Mouse (Mus musculus): ENCODE data around the gene Hoxa7. TPM values are rescaled to one million over a fixed set of nuclear protein-coding genes. Genes with fewer than 3 reads are reported as not detected.
A peak's percentile ranks its signal among the peaks of the same experiment; 100 is the strongest.

The Hoxa7 gene
- polyA plus RNA-seq, 1 experiment from 2014 or later = 90.8 TPM

- H3K4me2 ChIP-seq (ENCODE audit: low read depth, low read length) = no peak overlapping the region
- no peaks in the 10 kb centered on the region for H3K36me3 ChIP-seq (ENCODE audit: control insufficient read depth, insufficient read depth, low read length)
- ATAC-seq (ENCODE audit: low read depth) = no peak
- 0 out of 2 replicates have a peak, but pooled peaks cover 4% of the 10 kb centered on the region for H3K4me1 ChIP-seq (ENCODE audit: control insufficient read depth, insufficient read depth, low read length)
- peaks cover 42% of the 10 kb centered on the region for H3K27me3 ChIP-seq (ENCODE audit: control insufficient read depth, insufficient read depth, low read length)
- H3K9ac ChIP-seq (replicated peaks; ENCODE audit: low read depth, low read length) = no peak overlapping the region
- 1% methylated on average over 24 of the region's 25 CpGs for WGBS
- H3K4me3 ChIP-seq (ENCODE audit: low read depth, low read length) = 0 out of 2 replicates have a peak overlapping the region, but pooled peaks have one; percentile 12
- no peaks in the 10 kb centered on the region for H3K9me3 ChIP-seq (ENCODE audit: control insufficient read depth, low read length)
- no peak overlapping the region for H3K27ac ChIP-seq (ENCODE audit: low read depth, low read length)
Measured at GRCm38 (mm10) chr6:52259081-52259790, 37.6 kb upstream of the Hoxa7 start.

DNA sequence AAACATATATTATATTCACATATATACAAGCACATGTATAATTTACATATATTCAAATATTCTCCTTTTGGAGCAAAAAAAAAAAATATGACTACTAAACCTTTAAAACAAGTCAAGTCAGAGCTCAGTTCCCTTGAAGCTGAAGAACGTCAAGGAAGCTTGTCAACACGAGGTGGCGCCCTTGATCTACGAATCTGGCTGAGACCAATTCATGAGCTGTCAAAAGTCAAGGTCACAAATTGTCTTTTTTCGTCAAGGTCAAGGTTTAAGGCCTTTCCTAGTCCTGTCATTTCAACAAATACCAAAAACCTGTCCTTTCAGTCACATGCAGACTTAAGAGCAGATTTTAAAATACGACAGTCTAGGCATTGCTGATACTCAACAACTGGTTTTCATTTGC is 35.3 kb upstream of the Hoxa7 start:
- Histone ChIP-seq H3K27me3 (ENCODE audit: control insufficient read depth, insufficient read depth, low read length) (peaks cover 36% of the 10 kb centered on the region), H3K27ac (ENCODE audit: low read depth, low read length) (no peak overlapping the region), H3K9ac (replicated peaks; ENCODE audit: low read depth, low read length) (no peak overlapping the region), H3K4me2 (ENCODE audit: low read depth, low read length) (no peak overlapping the region), H3K36me3 (ENCODE audit: control insufficient read depth, insufficient read depth, low read length) (no peaks in the 10 kb centered on the region), H3K4me3 (ENCODE audit: low read depth, low read length) (no peak overlapping the region), H3K9me3 (ENCODE audit: control insufficient read depth, low read length) (no peaks in the 10 kb centered on the region), H3K4me1 (ENCODE audit: control insufficient read depth, insufficient read depth, low read length) (0 out of 2 replicates have a peak, but pooled peaks cover 4% of the 10 kb centered on the region)
- under 1% methylated on average over 6 of the region's 6 CpGs for WGBS
- ATAC-seq (ENCODE audit: low read depth) = no peak

DNA sequence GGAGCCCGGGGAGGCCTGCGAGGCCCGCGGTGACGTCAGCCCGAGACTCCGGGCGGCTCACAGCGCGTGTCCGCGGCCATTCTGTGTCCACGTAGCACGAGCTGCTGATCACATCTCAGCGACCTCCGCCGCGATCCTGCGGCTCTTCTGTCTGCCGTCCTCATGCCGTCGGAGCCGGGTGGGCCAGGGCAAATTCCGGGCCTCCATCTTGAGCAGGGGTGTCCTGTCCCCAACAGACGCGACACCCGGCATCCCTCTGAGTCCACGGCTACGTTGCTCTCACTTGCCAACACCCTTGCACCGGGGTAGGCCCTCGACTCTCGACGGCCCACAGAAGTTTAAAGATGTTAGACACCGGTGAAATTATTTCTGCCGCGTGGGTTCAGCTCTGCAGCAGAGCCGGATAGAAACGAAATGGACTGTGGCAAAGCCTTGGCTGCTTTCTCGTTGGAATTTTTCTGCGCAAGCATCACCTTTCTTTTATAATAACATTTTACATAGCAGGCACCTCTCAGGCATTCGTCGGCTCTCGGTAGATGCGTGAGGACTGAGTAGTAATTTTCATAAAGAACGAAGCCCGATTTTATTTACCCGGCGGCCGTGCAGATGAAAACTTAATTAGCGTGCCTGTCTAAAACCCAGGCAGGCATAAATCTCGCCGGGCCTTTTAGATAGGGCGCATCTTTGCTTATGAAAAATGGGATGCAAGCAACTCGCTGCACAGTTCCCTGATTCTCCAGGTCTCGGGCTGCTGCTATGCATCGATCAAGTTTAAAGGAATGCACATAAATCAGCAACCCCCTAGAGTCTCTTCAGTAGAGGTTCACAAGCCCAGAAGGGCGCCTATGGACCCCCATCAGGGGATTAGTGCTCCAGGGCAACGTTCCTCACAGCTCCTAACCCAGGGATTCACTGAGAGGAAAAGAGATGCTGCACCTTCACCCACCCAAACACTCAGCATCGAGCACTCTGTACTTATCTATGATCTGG is 32.2 kb upstream of the Hoxa7 start:
- H3K9ac ChIP-seq (replicated peaks; ENCODE audit: low read depth, low read length) = no peak overlapping the region
- no peaks in the 10 kb centered on the region for H3K9me3 ChIP-seq (ENCODE audit: control insufficient read depth, low read length)
- 0 out of 2 replicates have a peak, but pooled peaks have one; percentile 40 for ATAC-seq (ENCODE audit: low read depth)
- H3K36me3 ChIP-seq (ENCODE audit: control insufficient read depth, insufficient read depth, low read length) = no peaks in the 10 kb centered on the region
- H3K4me1 ChIP-seq (ENCODE audit: control insufficient read depth, insufficient read depth, low read length) = no peaks in the 10 kb centered on the region
- peaks cover 47% of the 10 kb centered on the region for H3K27me3 ChIP-seq (ENCODE audit: control insufficient read depth, insufficient read depth, low read length)
- WGBS = under 1% methylated on average over 59 of the region's 59 CpGs
- H3K27ac ChIP-seq (ENCODE audit: low read depth, low read length) = peak overlapping the region; percentile 67; the same call in 1 of the 2 replicates
- peak overlapping the region; percentile 23; the same call in 1 of the 2 replicates for H3K4me2 ChIP-seq (ENCODE audit: low read depth, low read length)
- H3K4me3 ChIP-seq (ENCODE audit: low read depth, low read length) = peak overlapping the region; percentile 9; the same call in 1 of the 2 replicates

DNA sequence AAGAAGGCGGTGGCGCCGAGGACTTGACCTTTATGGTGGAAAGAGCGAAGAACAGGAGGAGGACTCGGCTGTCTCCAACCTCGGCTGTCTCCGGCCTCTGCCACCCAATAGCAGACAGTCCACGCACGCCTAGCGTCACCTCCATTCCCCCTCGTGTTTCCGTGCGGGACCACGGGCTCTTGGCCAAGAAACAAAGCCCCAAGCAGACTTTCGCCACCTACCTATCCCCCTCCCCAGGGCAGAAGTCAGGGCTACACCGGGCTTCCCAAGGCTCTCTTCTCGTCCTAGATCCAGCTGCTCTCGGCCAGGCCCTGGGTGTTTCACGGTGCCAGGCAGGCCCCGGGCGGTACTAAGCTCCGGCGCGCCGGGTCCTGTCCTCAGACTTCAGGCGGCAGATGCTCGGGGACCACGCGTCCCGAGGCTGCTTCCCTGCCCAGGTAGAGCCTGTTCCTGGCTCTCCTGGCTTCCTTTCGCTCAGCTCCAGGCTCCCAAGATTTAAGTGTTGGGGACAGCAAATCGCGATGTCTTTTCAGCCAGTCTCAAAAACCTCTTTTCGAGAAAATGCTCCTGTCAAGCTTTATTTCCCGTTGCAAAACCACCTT is 31.2 kb upstream of the Hoxa7 start:
- Histone ChIP-seq H3K27me3 (ENCODE audit: control insufficient read depth, insufficient read depth, low read length) (peaks cover 41% of the 10 kb centered on the region), H3K4me1 (ENCODE audit: control insufficient read depth, insufficient read depth, low read length) (no peaks in the 10 kb centered on the region), H3K4me3 (ENCODE audit: low read depth, low read length) (peak overlapping the region; percentile 9; the same call in 1 of the 2 replicates), H3K4me2 (ENCODE audit: low read depth, low read length) (peak overlapping the region; percentile 23; the same call in 1 of the 2 replicates), H3K9ac (replicated peaks; ENCODE audit: low read depth, low read length) (no peak overlapping the region), H3K9me3 (ENCODE audit: control insufficient read depth, low read length) (no peaks in the 10 kb centered on the region), H3K27ac (ENCODE audit: low read depth, low read length) (peak overlapping the region; percentile 67; the same call in 1 of the 2 replicates), H3K36me3 (ENCODE audit: control insufficient read depth, insufficient read depth, low read length) (no peaks in the 10 kb centered on the region)
- 1% methylated on average over 35 of the region's 35 CpGs for WGBS
- ATAC-seq (ENCODE audit: low read depth) = 0 out of 2 replicates have a peak, but pooled peaks have one; percentile 29

DNA sequence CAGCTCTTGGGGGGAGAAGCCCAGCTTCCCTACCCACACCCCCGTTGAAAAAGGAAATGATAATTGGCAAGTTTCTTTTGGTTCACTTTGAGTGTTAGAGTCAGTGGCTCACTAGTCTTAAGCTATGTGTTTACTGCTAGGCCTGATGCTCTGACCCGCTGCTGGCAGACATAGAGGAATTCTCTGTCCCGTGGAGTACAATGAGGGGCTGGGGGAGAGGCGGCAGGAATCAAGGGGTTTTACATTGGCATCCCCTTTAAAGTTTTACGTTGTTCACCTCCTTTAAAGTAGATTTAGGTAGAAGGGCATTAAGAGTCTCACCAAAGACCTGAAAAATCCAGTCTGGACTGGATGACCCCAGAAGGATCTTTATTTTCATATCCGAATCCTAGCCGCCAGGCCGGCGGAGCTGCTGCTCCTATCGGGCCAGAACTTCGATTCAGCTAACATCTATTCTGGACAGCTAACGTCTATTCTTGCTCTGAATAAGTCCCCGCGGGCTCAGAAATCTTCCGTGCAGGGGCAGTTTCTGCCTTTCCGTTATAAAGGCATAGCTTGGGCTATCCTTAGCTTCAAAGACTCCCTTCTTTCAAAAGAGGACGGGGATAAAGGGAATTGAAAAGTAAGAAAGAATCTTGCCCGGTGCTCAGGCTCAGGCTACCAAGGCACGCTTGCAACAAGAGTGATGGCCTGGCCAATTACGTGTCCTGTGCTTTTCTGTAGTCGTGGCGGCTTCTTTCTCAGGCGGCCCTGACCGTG is 30.5 kb upstream of the Hoxa7 start:
- H3K9me3 ChIP-seq (ENCODE audit: control insufficient read depth, low read length) = no peaks in the 10 kb centered on the region
- H3K4me1 ChIP-seq (ENCODE audit: control insufficient read depth, insufficient read depth, low read length) = no peaks in the 10 kb centered on the region
- WGBS = 5% methylated on average over 24 of the region's 24 CpGs
- no peaks in the 10 kb centered on the region for H3K36me3 ChIP-seq (ENCODE audit: control insufficient read depth, insufficient read depth, low read length)
- no peak overlapping the region; the same call in 1 of the 2 replicates for H3K4me3 ChIP-seq (ENCODE audit: low read depth, low read length)
- H3K9ac ChIP-seq (replicated peaks; ENCODE audit: low read depth, low read length) = no peak overlapping the region
- ATAC-seq (ENCODE audit: low read depth) = no peak
- peaks cover 37% of the 10 kb centered on the region for H3K27me3 ChIP-seq (ENCODE audit: control insufficient read depth, insufficient read depth, low read length)
- H3K27ac ChIP-seq (ENCODE audit: low read depth, low read length) = no peak overlapping the region
- H3K4me2 ChIP-seq (ENCODE audit: low read depth, low read length) = peak overlapping the region; percentile 23; the same call in 1 of the 2 replicates

DNA sequence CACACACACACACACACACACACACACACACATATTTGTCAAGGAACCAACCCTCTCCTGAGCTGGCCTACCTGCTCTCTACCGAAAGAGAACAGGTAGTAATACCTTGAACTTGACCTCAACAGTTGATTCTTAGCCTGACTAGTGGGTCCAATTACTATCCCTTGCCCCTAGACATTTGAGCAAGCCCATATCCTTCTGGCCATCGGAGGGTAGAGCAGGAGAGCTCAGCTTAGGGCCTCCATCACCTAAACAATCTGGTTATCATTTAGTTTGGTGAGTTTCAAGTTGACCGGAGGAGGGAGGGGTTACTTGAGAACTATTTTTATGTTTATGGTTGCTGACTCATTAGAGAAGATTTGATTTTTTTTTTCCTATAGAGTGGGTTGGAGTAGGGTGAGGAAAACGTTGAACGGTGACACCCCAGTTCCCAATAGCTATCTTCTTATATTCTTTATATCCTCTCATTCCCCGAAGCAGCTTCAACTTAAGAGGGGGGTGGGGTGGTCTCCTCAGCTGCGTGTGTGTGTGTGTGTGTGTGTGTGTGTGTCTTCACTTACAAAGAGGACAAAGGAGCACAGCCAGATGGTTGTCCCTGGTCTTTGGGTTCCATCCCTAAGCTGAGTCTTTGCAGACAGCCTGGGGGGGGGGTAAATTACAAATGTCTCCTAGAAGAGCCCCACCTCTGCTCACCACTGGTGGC is 29.7 kb upstream of the Hoxa7 start:
- Histone ChIP-seq H3K9me3 (ENCODE audit: control insufficient read depth, low read length) (no peaks in the 10 kb centered on the region), H3K4me1 (ENCODE audit: control insufficient read depth, insufficient read depth, low read length) (no peaks in the 10 kb centered on the region), H3K9ac (replicated peaks; ENCODE audit: low read depth, low read length) (no peak overlapping the region), H3K27me3 (ENCODE audit: control insufficient read depth, insufficient read depth, low read length) (peaks cover 35% of the 10 kb centered on the region), H3K36me3 (ENCODE audit: control insufficient read depth, insufficient read depth, low read length) (no peaks in the 10 kb centered on the region), H3K4me3 (ENCODE audit: low read depth, low read length) (no peak overlapping the region), H3K27ac (ENCODE audit: low read depth, low read length) (no peak overlapping the region), H3K4me2 (ENCODE audit: low read depth, low read length) (no peak overlapping the region; the same call in 1 of the 2 replicates)
- no peak for ATAC-seq (ENCODE audit: low read depth)
- 7% methylated on average over 7 of the region's 7 CpGs for WGBS

- no peak for ATAC-seq (ENCODE audit: low read depth)
- Histone ChIP-seq H3K4me3 (ENCODE audit: low read depth, low read length) (peak overlapping the region; percentile 7; the same call in 1 of the 2 replicates), H3K4me2 (ENCODE audit: low read depth, low read length) (peak overlapping the region; percentile 36), H3K9me3 (ENCODE audit: control insufficient read depth, low read length) (no peaks in the 10 kb centered on the region), H3K9ac (replicated peaks; ENCODE audit: low read depth, low read length) (no peak overlapping the region), H3K36me3 (ENCODE audit: control insufficient read depth, insufficient read depth, low read length) (no peaks in the 10 kb centered on the region), H3K4me1 (ENCODE audit: control insufficient read depth, insufficient read depth, low read length) (no peaks in the 10 kb centered on the region), H3K27ac (ENCODE audit: low read depth, low read length) (peak overlapping the region; percentile 12; the same call in 1 of the 2 replicates), H3K27me3 (ENCODE audit: control insufficient read depth, insufficient read depth, low read length) (peaks cover 34% of the 10 kb centered on the region)
- 6% methylated on average over 4 of the region's 4 CpGs for WGBS
Measured at GRCm38 (mm10) chr6:52249826-52250225, 28.2 kb upstream of the Hoxa7 start.

GRCm38 (mm10) chr6:52249415-52249738 is 27.7 kb upstream of the Hoxa7 start:
- H3K36me3 ChIP-seq (ENCODE audit: control insufficient read depth, insufficient read depth, low read length) = no peaks in the 10 kb centered on the region
- no peak overlapping the region for H3K9ac ChIP-seq (replicated peaks; ENCODE audit: low read depth, low read length)
- WGBS = 3% methylated on average over 16 of the region's 16 CpGs
- H3K27me3 ChIP-seq (ENCODE audit: control insufficient read depth, insufficient read depth, low read length) = peaks cover 33% of the 10 kb centered on the region
- no peaks in the 10 kb centered on the region for H3K4me1 ChIP-seq (ENCODE audit: control insufficient read depth, insufficient read depth, low read length)
- H3K4me2 ChIP-seq (ENCODE audit: low read depth, low read length) = peak overlapping the region; percentile 36
- peak overlapping the region; percentile 7; the same call in 1 of the 2 replicates for H3K4me3 ChIP-seq (ENCODE audit: low read depth, low read length)
- no peaks in the 10 kb centered on the region for H3K9me3 ChIP-seq (ENCODE audit: control insufficient read depth, low read length)
- ATAC-seq (ENCODE audit: low read depth) = no peak
- H3K27ac ChIP-seq (ENCODE audit: low read depth, low read length) = peak overlapping the region; percentile 12; the same call in 1 of the 2 replicates
